Mouse (Mus musculus) megakaryocyte-erythroid progenitor cell, adult 5-6 weeks (primary cell): ENCODE measurements around the gene Rxfp1. TPM values are rescaled to one million over a fixed set of nuclear protein-coding genes. Genes with fewer than 3 reads are reported as not detected.

Experiments
- ATAC-seq: replicated peaks from 2 replicates; pipeline ENCODE4 v1.8.0; 2016; ENCODE audit warnings: mild to moderate bottlenecking, inconsistent platforms; ENCODE audit not compliant: severe bottlenecking, poor library complexity, low FRiP score, low TSS enrichment
- total RNA-seq, 2 experiments: library from RNA; stranded (forward) in 1 of 2; stranded (reverse) in 1 of 2; fragments of 200-1000, 215-1000 nt in 1 of 2; fragments of >200 nt in 1 of 2; fragmentation: Nextera tagmentation in 1 of 2; gene quantifications; 2 replicates each; pipeline ENCODE4 v1.2.3; 2014 to 2017

Rxfp1 gene
- total RNA-seq, 2 experiments from 2014 or later: not detected

DNA sequence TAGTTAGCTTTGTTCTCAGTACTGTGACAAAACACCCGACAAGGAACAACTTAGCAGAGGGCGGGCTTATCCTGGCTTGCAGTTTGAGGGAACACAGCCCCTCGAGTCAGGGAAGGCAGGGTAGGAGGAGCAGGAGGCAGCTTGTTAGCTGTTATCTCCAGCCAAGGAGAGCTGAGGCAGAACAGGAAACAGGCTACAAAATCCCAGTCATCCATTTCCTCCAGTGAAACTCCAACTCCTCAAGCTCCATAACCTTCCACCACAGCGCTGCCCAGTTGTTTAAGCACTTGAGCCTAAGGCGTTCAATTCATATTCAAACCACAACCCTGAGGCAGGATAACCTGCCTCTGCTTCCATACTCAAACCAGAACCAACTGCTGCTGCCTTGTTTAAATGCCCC is 63.0 kb downstream of the Rxfp1 start:
- ATAC-seq: no peak

DNA sequence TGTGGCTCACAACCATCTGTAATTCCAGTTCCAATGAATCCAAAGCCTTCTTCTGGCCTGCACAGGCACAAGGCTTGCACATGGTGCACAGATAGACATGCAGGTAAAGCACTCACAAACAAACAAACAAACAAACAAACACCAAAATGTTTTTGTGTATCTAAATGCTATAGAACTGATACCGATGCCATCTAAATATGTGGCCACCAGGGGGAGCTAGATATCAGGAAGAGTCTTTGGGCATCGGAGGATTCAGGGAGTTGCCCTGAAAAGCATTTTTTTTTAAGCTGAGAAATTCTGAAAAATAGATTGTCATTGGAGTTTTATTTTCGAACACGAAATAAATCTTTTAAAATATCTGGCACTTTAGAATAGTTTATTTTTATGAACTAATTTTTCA is 64.6 kb downstream of the Rxfp1 start:
- ATAC-seq: peak; percentile 57; the same call in 1 of the 2 replicates

DNA sequence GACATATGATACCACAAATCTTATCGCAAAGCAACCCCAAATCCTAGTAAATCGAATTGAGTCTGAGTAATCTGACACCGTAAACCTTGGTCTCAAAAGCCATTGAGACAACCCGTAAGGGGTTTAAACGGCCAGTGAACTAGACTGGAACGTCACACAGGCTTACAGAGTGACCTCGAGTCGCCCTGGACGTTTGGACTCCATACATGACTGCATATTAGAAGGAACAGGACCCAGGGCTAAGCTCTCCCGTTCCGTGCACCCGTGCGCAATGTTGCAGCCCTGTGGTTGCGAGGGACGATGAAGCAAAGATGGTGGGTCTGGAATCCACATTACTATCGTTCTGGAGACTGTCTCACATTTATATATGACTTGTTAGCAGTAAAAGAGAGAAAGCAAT is 65.5 kb downstream of the Rxfp1 start:
- no peak for ATAC-seq

DNA sequence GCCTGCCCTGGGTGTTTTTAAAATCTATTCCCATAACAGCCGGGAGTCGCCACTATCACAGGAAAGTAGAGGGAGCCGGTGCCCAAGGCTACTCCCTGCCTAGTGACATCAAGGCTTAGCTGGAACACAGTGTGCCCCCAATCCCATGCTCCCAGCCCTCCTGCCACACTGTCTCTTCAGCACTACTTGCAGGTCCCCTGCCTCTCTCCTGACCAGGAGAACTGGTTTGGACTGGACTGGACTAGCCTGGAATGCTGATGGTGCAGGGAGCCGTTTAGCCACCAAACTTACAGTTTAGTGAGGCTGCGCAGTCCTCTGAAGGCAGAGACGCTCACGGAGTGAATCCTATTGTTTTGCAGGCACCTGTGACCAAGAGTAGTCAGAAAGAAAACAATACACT is 67.1 kb downstream of the Rxfp1 start:
- no peak for ATAC-seq

DNA sequence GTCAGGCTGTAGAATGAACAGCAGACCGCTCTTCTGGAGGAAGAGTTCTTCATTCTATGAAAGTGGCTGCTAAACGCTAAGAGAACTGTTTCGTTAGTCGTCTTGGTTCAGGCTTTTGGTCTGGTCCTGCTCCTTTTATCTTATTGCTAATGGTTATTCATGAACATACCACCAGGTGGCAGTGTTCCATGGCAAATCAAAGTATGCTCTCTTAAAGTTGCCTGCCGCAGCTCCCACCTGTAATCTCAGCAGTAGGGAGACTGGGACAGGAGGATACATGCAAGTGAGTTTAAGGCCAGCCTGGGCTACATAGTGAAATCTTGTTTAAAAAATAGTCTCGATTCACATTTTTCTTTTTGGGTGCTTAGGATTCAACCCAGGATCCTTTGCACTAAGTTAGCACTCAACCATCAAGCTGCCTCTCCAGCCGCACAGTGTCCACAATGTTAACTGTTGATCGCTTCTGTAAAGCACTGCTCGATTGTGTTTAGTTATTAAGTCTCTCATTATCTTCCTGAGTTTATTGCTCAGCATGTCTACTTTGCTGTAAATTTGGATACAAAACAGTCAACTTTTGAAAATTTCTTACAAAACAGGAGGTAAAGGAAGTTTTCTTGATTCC is 72.8 kb downstream of the Rxfp1 start:
- ATAC-seq: peak; percentile 70

DNA sequence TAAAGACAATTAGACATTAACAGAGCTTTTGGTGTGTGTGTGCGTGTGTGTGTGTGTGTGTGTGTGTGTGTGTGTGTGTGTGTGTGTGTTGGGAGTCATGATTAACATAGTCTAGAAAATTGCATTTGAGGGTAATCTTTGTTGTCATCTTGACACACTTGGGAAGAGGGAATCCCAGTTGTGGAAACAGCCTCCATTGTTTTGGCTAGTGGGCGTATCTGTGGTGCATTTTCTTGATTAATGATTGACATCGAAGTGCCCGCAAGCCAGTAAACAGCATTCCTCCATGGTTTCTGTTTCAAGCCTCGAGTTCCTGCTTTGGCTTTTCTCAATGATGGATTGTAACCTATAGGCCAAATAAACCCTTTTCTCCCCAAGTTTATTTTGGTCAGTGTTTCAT is 81.0 kb downstream of the Rxfp1 start:
- ATAC-seq: no peak

DNA sequence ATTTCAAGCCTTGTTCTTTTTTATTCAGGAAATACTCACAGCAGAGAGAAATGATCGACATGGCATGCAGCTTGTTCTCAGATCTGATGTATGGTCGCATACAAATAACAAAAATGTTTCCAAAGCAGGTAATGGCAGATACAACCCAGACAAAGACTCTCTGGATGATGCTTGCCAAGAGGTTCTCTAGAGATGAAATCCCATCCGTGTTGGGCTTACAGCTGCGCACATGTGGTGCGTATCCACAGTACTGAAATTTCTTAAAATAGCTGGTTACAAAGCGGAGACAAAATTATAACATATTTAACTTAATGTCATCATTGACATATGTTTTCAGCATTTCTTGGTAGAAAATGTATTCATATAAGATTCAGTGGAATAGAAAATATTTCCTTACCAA is 85.6 kb downstream of the Rxfp1 start:
- no peak for ATAC-seq

DNA sequence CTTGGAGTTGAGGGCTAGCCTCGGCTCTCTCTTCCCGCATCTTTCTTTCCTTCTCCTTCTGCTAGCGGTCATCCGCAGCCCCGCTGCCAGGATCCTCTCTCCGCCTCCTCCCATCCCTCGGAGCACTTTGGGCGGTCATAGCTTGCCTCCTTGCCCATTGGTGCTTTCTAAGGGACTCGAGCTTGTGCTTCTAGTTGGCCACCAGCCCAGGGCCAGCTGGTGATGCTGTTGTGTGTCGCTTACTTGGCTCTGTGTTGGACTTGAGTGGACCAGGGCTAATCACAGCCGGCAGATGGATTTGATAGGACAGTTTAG is 108.3 kb downstream of the Rxfp1 start, which contains the start of gene Etfdh:
TSS of gene Etfdh (minus strand) at position 85 of the 315 bp plus-strand sequence.
- ATAC-seq: peak; percentile 61

DNA sequence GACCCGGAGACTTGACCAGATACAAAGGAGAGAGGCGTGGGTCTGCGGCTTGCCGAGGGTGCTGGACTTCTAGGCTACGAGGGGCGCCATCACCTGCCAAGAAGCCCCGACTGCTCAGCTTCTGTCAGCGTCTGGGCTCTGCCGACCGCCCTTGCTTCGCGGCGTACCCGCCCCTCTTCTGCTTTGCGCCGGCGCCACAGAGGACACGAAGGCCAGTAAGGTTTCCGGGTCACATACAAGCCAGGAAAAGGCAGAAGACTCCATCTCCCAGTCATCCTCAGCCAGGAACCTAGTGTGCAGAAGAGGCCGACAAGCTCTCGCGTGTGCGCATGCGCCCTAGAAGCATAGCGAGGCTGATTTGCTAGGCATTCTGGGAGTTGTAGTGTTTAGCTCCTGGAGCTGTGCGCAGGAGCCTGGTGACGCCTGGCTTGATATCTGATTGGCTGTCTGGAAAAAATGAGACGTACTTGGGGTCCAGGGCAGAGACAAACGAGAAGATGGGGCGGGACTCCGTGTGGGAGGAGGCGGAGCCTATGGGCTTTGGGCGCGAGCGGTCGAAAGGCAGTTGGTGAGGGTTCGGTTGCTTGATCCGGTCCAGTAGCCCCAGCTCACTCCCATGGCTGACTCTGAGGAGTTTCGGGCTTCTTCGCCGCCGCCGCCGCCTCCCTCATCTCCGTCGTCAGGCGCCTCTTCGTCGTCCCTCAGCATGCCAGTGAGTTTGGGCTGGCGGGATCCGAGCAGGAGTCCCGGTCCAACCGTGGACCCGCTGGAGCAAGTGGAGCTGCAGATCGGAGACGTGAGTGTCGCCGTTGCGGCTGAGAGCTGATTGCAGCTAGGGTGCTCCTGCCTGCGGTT is 108.9 kb downstream of the Rxfp1 start, which contains the start of gene 4930579G24Rik:
TSS of gene 4930579G24Rik (plus strand) at position 519 of the 855 bp plus-strand sequence.
- ATAC-seq: peak; percentile 94

DNA sequence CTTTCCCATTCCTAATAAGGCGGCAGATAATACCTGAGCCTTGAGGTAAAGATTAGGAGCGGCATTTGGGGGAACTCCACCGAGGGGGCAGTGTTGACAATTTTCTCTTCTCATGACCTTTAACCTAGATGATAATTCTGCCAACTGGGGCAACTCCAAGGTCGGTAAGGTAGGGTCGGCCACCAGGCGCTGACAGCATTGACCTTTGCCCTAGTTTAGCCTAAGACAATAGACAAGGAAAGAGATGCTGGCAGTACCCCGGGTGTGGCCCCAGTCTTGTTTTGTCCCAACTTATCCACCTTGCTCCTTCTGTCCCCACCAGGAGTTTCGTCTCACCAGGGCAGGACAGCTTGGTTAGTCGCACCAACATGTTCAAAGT is 109.5 kb downstream of the Rxfp1 start:
- ATAC-seq: peak; percentile 28

DNA sequence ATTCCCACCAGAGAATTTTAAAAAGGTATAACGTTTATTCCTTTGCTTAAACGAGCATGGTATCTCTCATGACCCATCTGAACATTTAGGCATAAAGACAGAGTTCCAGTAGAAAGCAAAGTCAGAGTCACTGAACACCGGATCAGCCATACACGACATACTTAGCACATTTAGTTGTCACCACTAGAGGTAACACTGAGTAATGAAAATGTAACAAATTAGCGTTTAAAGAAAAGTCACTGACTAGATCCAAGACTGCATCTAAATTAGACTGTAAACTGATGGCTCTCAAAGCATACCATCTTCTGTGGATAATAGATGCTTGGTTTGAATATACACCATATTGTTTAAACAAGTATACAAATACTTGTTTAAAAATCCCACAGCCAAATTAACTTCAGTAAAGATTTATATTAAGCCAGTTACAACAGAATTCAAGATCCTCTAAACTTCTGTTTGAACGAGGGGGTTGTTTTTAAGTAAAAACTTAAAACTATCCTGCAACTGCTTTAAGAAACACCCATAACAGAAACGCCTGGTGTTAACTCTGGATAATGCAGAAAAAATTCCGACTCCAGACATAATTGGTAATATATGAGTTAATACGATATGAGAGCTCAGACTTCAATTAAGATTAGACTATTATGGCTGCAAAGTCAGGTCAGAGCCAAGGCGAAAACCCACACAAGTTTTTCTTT is 110.0 kb downstream of the Rxfp1 start:
- peak; percentile 27 for ATAC-seq

DNA sequence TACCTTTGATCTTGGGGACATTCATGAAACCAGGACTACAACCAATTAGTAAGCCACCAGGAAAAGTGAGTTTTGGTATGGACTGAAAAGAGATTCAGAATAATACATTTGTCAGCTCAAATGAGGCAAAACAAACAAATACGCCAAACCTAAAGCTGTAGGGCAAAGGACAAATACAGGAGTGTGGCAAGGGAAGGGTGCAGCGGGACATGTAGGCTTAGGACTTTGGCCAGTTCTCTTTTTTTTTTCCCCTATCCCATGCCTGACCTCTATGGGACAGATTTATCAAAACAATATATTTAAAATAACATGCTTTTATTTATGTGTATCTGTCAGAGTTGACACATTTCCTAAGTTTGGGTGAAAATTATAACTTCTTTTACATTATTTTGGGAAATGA is 127.8 kb downstream of the Rxfp1 start:
- no peak for ATAC-seq

DNA sequence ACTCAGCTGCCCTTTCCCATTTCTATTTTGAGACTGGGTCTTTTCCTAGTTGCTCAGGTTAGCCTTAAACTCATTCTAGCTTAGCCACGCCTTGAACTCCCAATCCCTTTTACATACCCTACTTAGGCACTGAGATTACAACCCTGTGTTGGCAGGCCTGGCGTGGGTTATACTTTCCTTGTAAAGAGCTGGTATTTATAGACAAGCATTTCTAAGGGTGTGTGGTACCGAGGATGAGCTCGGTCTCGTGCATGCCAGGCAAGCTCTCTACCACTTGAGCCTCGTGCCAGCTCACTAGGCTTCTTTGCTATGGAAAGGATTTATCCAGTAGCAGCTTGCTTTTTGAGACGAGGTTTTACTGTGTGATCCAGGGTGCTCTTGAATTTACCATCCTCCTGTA is 142.2 kb downstream of the Rxfp1 start:
- ATAC-seq: no peak

DNA sequence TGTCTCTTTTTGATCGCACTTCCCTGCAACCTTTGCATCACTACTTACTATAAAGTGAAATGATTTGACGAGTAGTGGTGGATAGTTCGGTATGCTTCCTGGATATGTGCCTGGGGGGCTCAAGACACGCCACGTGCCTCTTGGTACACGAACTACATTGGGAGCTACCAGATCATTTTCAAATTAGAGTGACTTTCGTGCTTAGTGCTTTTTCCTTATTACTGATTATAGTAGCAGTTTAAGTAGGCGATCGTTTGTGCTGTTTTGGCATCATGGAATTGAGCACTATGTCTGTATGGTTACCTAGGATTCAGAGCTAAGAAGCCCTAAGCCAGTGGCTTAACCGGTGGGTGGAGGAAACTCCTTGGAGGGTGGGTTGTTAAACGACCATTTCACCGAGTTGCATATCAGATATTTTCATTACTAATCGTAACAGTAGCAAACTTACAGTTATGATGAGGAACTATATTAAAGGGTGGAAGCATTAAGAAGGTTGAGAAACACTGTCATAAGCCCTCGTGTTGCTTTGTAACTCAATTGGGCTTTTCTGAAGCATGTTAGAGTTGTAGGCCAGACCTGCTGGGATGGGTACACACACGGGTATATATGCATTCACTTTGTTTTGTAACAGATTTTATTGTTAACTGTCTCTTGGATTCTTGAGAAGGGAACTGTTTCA is 145.7 kb downstream of the Rxfp1 start:
- no peak for ATAC-seq

Other genes with a start within 250 kb of the Rxfp1 start
- gene Fnip2, start 170.1 kb downstream of the Rxfp1 start, total RNA-seq (2014; fragmentation: Nextera tagmentation): 23.2 and 27.8 TPM in 2 replicates
- gene Fnip2, start 170.1 kb downstream of the Rxfp1 start, total RNA-seq (2017): 12.8 and 15.8 TPM in 2 replicates
- 230 and 245 TPM in 2 replicates for gene Ppid, start 146.5 kb downstream of the Rxfp1 start, total RNA-seq (2014; fragmentation: Nextera tagmentation)
- gene Ppid, start 146.5 kb downstream of the Rxfp1 start, total RNA-seq (2017): 347 and 498 TPM in 2 replicates
- gene 4930579G24Rik, start 108.8 kb downstream of the Rxfp1 start, total RNA-seq (2014; fragmentation: Nextera tagmentation): 16.3 and 16.6 TPM in 2 replicates
- 11.2 and 19.0 TPM in 2 replicates for gene 4930579G24Rik, start 108.8 kb downstream of the Rxfp1 start, total RNA-seq (2017)
- 44.0 and 48.6 TPM in 2 replicates for gene Etfdh, start 108.4 kb downstream of the Rxfp1 start, total RNA-seq (2014; fragmentation: Nextera tagmentation)
- gene Etfdh, start 108.4 kb downstream of the Rxfp1 start, total RNA-seq (2017): 90.8 and 92.1 TPM in 2 replicates
- not detected in 2 replicates for gene Tmem144, start 114.9 kb upstream of the Rxfp1 start, total RNA-seq (2014; fragmentation: Nextera tagmentation)
- 0.30 TPM in 1 of 2 replicates, not detected in the other for gene Tmem144, start 114.9 kb upstream of the Rxfp1 start, total RNA-seq (2017)
- not detected in 2 replicates for gene Fam198b, start 146.7 kb upstream of the Rxfp1 start, total RNA-seq (2014; fragmentation: Nextera tagmentation)
- gene Fam198b, start 146.7 kb upstream of the Rxfp1 start, total RNA-seq (2017): 0.23 TPM in 1 of 2 replicates, not detected in the other